Mouse (Mus musculus) layer of hippocampus, adult 11-12 months (tissue): ENCODE data around the gene Tubal3.
"Not testable (repeated sequence)": the region's sequence is repeated elsewhere in the genome, so short reads cannot be mapped to it uniquely, and the experiment has no call there.

Experiments
- DNase-seq: peaks from one replicate; pipeline ENCODE4 v3.0.0; 2022; ENCODE audit warnings: low spot score

Tubal3 gene

GRCm38 (mm10) chr13:3917571-3918311 is at the start of gene Tubal3, which contains the start of gene Net1:
TSS of gene Tubal3 (plus strand) at chr13:3918274.
TSS of gene Net1 (minus strand) at chr13:3918220.
- peak; percentile 84 for DNase-seq

DNA sequence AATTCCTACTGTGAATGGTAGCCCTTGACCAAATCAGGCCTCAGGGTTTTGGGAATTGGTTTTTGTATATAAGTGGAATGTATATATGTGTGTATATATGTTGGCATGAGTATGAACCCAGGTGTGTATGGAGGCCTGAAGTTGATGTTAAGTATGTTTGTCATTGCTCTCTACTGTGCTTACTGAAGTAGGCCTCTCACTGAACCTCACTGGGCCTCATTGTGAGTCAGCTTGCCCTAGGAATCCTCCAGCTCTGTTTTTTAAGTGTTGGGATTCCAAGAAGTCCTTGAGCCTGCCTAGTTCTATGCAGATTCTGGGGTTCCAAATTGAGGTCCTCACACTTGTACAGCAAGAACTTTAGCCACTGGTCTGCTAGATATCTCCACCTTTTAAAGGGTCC is 48.2 kb upstream of the Tubal3 start:
- no peak for DNase-seq

DNA sequence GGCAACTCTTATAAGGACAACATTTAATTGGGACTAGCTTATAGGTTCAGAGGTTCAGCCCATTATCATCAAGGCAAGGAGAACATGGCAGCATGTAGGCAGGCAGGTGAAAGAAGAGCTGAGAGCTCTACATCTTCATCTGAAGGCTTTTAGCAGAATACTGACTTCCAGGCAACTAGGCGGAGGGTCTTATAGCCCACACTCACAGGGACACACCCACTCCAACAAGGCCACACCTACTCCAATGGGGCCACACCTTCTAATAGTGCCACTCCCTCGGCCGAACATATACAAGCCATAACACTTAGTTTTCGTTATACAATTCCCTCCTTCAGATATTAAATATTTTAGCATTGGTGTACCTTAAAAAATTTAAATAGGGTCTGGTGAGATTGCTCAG is 45.2 kb upstream of the Tubal3 start:
- no peak for DNase-seq

GRCm38 (mm10) chr13:3876448-3876847 is 41.6 kb upstream of the Tubal3 start:
- DNase-seq = peak; percentile 31

DNA sequence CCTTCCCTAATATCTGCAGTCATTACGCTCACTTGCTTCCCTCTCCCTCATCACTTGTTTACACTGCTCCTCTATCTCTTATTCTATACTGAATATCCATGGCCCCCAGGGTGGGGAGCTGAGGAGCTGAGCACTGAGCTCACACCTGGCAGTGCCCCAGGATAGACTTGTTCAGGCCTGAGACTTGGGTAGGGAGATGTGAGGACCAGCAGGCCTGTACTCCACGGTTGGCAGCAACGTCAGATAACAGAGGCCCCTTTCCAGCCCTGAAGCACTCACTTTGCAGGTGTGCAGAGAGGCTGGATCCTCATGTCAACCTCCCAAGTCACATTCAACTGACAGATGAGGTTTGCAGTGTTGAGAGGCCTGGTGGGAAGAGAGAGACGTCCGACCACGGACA is 40.9 kb upstream of the Tubal3 start:
- no peak for DNase-seq

- DNase-seq = no peak
These were observed 40.3 kb upstream of the Tubal3 start for GRCm38 (mm10) chr13:3877679-3878220.

DNA sequence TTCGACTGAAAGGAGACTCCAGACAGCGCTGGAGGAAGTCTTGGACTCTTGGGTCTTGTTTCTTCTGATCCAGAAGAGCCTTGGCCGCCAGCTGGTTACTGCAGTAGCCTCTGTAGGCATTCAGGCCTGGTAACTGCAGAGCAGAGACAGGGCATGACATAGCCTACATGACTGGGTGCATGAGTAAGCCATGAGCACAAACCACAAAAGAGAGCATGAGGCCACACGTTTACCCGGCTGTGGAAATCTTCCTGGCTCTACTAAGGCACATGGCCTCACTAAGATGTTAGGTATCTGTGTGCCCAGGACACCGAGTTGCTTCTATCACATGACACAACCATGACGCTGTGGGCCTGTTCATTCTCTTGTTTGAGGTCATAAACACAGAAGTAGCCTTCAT is 31.4 kb upstream of the Tubal3 start:
- DNase-seq = no peak

DNA sequence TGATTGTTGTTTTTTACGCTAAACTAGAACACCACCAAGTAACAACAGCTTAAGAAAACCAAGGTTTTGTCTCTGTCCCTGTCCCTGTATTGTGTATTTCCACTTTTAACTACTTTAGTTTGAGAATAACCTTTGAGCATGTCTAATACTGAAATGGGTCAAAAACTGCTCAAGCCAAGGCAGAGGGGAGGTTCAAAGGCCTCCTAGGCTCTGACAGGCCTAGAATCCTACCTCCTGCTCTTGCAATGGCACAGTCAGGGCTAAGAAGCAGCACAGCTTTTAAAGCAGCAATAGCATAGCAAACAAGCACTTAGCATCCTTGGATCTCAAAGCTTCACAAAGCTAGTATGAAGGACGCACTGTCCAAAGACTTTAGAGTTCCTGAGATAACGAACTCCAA is 29.0 kb upstream of the Tubal3 start:
- DNase-seq = no peak

- DNase-seq = no peak
These were observed 28.0 kb upstream of the Tubal3 start for GRCm38 (mm10) chr13:3890061-3890460.

- no peak for DNase-seq
These were observed 26.5 kb upstream of the Tubal3 start for GRCm38 (mm10) chr13:3891479-3892087.

DNA sequence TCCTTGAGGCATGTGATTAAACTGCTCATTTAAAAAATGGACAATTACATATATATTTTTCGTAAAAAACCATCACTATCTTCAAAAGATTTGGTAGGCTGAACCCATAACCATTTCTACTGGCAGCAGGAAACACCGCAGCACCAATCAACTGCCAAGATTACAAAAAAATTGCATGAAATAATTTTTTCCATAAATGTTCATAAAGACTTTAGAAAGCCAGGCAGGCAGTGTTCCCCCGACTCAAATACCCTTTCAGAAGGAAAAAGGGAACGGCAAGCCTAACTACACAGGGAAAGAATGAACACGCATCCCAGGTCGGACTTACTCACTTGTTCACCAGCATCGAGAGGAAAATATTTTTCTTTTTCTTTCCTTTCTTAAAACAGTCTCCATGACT is 25.5 kb upstream of the Tubal3 start:
- DNase-seq = no peak

DNA sequence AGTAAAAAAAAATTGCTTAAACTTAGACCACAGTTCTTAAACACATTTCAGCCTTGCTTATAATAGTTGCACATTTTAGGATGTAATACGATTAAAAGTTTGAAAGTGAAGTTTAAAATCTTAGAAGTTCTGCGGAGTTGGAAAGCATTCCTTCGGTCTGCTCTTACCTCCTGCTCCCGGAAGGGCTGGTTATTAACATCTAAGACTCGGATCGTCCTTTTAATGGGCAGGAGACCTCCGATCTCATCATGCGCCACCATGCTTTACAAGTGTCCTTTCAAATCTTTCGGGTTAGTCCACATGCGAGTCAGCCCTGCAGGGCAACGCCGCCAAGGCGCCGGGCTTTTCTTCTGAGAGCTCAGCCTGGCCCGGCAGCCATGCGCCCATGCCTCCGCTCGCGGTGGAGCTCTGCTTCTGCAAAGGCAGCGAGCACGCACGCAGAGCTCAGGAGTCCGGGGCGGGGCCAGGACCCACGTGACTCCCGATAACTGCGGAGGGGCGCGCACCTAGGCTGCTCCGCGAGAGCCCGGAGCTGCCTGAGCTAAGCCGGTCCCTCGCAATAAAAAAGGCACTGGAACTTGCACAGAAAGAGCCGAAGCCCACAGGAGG is 24.8 kb upstream of the Tubal3 start:
- peak; percentile 85 for DNase-seq

- no peak for DNase-seq
These were observed 23.5 kb upstream of the Tubal3 start for GRCm38 (mm10) chr13:3894549-3894948.

DNA sequence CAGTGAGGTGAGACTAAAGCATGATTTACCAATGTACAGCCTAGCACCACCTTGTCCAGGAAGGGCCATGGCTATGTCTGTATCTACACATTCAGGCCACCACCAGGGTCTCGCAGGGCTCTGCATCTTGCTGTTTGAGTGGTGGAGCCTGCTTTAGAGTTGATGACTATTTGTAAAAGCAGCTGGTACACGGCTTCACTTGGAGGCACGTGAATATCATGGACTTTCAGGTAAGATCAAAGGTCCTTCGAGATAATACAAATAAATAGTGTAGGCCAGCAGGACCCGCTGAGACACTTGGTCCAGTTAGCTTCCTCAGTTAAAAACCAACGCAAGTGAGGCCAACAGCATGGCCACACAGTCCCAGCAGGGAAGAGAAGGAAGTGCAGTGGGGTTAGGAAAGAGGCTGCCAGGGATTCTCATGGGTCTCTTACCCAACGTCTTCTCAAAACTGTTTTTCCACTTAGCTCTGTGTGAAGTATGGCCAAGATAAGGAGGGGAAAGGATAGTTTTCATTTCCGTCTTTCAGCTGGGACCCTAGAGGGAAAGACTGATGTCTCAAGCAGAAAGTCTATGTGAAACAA is 22.6 kb upstream of the Tubal3 start:
- no peak for DNase-seq

- DNase-seq = no peak
These were observed 22.0 kb upstream of the Tubal3 start for GRCm38 (mm10) chr13:3896032-3896431.

DNA sequence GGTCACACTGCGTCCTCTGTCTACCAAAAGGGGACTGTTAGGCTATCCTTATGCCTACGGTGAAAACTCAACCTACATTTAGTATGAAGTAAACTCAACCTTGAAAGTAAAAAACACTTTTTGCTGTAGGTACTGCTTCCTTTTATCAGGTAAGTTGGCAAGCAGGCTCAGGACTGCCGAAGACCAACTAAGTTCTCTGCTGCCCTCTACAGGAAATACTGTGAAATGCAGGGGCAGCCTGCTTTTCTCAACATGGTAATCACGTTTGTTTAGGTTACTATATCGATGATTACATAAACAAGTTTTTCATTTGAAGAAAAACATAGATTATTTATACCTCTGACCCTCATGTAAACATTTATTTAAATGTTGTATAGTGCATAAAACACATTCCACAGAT is 21.2 kb upstream of the Tubal3 start:
- peak; percentile 86 for DNase-seq

DNA sequence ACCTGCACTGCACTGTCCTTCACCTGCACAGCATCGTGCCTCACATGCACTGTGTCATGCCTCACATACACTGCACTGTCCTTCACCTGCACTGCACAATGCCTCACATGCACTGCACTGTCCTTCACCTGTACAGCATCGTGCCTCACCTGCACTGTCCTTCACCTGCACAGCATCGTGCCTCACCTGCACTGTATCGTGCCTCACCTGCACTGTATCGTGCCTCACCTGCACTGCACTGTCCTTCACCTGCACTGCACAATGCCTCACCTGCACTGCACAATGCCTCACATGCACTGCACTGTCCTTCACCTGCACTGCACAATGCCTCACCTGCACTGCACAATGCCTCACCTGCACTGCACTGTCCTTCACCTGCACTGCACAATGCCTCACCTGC is 19.9 kb upstream of the Tubal3 start:
- not testable (repeated sequence) for DNase-seq

GRCm38 (mm10) chr13:3899301-3899700 is 18.8 kb upstream of the Tubal3 start:
- no peak for DNase-seq

DNA sequence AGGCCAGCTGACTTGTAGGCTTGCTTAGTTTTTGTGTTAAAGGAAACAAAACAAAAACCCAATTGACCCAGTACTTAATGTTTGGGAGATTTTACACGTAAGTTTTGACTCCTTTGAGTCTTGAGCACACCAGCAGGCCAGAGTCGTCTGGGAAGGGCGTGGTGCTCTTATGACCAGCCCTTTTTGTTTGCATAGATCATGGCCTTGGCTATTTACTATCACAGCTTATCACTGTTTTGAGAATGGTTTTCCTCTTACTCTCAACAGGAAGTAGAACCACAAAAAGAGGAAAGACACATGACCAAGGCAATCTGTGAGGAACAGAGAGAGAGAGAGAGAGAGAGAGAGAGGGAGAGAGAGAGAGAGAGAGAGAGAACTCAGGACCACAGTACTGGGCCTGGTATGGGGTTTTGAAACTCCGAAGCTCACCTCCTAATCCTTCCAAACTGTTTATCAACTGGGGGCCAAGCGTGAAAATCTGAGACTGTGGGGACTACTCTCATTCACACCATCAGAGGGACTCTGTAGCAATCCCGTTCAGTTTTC is 10.8 kb upstream of the Tubal3 start:
- no peak for DNase-seq

- no peak for DNase-seq
These were observed 9.8 kb upstream of the Tubal3 start for GRCm38 (mm10) chr13:3908262-3908661.

DNA sequence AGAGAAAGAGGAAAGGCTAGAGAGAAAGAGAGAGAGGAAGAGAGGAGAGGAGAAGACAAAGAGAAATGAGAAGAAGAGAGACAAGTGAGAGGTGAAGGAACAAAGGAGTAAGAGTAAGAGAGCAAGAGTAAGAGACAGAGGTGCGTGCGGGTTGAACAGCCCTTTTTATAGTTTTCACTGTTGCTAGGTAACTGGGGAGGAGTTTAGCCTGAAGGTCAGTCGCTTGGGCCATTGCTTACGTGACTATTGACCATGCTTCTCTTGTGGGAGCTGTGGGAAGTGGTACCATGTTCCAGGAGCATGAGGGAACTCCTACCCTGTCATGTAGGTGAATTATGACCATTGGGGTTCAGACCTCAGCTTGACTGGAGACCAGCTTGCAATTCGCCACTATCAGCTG is 7.7 kb upstream of the Tubal3 start:
- DNase-seq = no peak

GRCm38 (mm10) chr13:3913504-3913903 is 4.6 kb upstream of the Tubal3 start:
- DNase-seq = no peak
